Mouse (Mus musculus) left cerebral cortex, postnatal 4 days (tissue): ENCODE measurements around the gene Rreb1. TPM values are rescaled to one million over a fixed set of nuclear protein-coding genes. Genes with fewer than 3 reads are reported as not detected.

Source experiments
- DNase-seq: peaks from one replicate; pipeline ENCODE4 v3.0.0-alpha.2; 2022
- intact Hi-C: fragments of 180-260 bp; cut with DNase I; formaldehyde crosslinking; loops from one replicate; pipeline ENCODE4 v1.15.1; 2025
- total RNA-seq, 2 experiments: library from RNA; stranded (reverse); gene quantifications; 2 replicates each; pipeline ENCODE4 v1.2.3; 2021

Gene Rreb1
- total RNA-seq, 2 experiments from 2014 or later: 9.8 to 12.2 TPM

DNA sequence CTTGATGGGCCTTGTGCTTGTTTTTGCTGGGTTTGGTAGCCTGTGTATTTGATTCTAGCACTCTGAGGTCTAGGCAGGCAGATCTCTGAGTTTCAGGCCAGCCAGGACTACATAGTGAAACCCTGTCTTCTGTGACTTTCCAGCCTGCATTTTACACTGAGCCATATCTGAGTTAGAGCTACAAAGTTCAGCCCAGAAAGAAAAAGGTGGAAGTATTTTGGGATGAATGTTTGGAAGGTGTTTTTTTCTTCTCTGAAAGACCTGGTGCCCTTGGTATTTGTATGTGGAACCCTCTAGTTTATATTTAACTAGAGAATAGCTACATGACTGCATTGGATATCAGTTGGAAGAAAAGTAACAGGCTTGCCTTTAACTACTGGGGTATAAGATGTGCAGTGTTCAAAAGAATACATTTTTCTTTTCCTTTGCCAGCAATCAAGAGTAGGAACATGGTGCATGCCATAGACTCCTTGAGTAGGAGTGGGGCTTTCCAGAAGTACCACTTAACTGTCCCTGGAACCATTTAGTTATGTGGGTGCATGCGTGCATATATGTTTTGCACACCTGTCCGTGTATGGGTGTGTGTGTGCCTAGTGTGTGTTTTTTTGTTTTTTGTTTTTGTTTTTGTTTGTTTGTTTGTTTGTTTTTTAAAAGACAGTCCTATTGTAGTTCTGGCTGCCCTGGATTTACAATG lies 94.1 kb downstream of the Rreb1 start:
- intact Hi-C loops: no loop called here
- DNase-seq: no peak

- no peak for DNase-seq
- intact Hi-C loops: no loop called here
Observed at GRCm38 (mm10) chr13:37873125-37873891, 95.1 kb downstream of the Rreb1 start.

GRCm38 (mm10) chr13:37875919-37876318 lies 97.7 kb downstream of the Rreb1 start:
- intact Hi-C loops: no loop called here

GRCm38 (mm10) chr13:37876366-37876765 lies 98.2 kb downstream of the Rreb1 start:
- intact Hi-C loops: no loop called here
- no peak for DNase-seq

More at GRCm38 (mm10) chr13:37875919-37876318, 97.7 kb downstream of the Rreb1 start:
- DNase-seq: no peak

DNA sequence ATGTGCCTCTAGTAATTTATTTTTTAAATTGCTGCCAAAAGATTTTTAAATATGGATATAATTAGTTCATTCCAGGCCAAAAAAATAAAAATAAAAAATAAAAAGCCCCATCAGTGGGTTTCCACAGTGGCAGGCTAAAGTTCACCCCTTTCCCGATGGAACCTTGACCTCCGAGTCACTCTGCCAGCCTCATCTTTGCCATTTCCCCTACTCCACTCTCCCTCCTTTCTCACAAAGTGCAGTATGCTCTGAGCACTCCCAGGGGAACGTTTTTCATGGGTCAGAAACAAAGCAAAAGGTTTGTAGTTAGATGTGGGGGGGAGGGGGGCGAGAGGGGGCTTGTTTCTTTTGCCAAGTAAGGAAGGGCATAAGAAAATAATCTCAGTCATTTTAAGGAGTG lies 98.6 kb downstream of the Rreb1 start:
- intact Hi-C loops: no loop called here
- no peak for DNase-seq

DNA sequence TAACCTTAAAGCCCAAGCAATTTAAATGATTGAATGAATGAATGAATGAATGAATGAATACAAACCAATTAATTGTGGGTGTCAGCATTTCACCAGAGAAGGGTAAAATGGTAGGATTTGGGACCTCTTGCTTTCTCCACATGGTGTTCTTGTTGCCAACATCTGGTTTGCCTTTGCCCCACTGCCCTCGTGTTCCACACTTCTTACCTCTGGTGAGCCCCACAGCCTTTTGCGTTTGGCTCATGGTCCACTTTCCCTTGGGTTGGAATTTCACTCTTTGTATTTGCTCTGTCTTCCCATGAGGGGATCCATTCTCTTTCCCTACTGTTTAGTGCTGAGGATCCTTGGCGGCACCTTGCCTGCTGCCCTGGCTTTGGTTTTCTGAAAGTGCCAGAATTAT lies 99.0 kb downstream of the Rreb1 start:
- intact Hi-C loops: no loop called here
- no peak for DNase-seq

DNA sequence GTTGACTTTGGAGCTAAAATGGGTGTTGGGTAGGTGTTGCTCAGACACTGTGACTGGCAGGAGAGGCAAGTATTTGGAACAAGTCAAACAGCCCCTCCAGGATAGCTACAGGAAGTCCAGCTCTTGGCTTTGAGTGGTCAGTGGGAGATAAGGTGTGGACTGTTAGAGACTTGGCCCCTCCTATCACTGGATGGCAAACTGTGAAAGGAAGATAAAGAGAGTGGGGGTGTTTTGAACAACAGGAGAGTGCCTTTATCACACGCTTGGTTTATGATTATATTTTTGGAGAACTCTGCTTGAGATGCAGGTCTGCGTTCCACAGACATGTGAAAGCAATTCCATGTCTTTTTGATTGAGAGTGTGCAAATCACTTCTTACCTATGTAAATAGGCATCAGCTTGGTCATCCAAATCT lies 100.7 kb downstream of the Rreb1 start:
- DNase-seq: no peak
- intact Hi-C loops: no loop called here

GRCm38 (mm10) chr13:37879556-37879955 lies 101.4 kb downstream of the Rreb1 start:
- DNase-seq: no peak
- intact Hi-C loops: no loop called here

DNA sequence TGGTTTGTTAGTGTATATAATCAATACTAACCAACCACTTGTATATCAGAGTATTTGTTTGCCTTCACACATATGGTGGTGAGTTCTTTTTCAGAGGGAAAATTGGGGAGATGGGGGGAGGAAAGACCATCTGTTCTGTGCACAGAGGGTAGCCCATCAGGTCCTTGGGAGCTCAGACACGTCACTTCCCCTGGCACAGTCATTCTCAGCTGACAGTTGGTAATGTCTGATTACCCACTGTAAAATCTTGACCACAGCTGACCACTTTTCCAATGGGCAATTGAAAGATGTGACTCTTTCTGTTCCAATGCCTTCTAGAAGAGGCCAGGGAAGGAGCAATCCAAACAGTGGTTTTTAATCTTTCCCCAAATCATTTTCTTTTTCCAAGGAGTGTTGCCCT lies 101.8 kb downstream of the Rreb1 start:
- intact Hi-C loops: no loop called here
- no peak for DNase-seq

- no peak for DNase-seq
- intact Hi-C loops: no loop called here
Observed at GRCm38 (mm10) chr13:37880581-37881130, 102.5 kb downstream of the Rreb1 start.

DNA sequence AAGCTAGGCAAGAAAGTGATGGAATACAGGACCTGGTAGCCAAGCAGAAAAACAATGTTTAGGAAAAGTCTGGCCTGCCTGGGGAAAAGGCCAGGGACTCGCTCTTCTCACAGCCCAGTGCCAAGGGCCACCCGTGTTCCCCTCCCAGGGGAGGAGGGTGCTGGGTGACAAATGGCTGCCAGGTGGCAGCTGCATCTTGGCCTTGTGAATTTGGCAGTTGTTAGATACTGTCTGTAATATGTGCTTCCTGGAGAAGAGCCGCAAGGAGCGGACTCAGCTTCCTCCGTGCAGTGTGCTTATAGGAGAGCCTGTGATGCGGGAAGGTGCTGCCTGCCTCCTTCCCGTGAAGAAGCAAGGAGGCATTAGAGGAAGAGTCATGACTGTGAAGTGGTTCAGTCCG lies 104.3 kb downstream of the Rreb1 start:
- intact Hi-C loops: no loop called here
- peak; percentile 12 for DNase-seq

DNA sequence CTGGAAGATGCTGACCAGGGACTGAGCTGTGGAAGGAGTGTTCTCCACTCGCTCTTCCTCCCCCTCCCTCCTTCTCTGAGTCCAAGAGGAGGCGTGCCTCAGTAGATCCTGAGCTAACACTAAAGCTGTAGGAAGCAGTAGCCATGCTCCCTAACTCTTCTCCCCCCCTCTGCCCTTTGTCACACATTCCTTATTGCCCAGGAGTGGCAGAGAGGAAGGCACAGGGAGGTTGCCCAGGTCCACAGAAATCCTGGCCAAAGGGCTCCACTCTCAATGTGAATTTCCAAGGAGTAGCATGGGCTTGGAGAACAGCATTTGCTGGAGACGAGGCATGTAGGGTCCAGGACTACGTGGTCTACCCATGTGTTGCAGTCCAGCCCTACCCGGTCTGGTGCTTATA lies 104.8 kb downstream of the Rreb1 start:
- intact Hi-C loops: no loop called here
- DNase-seq: no peak

DNA sequence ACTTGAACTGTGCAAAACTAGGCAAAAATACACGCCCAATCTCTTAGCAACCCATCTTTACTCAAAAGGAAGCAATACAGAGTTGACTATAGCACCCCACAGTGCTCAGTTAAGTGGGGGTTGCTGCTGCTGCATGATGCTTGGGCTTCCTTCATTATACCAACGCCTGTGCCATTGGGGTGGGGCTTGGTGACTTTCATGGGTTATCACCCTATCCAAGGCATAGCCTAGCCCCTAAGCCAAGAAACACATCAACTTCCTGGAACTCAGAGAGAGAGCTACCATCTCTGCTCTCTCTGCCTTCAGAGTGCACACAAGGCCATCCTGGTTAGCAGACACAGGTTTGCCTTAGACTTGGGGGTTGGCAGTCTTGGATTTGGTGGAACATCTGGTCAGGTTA lies 107.2 kb downstream of the Rreb1 start:
- intact Hi-C loops: no loop called here

DNA sequence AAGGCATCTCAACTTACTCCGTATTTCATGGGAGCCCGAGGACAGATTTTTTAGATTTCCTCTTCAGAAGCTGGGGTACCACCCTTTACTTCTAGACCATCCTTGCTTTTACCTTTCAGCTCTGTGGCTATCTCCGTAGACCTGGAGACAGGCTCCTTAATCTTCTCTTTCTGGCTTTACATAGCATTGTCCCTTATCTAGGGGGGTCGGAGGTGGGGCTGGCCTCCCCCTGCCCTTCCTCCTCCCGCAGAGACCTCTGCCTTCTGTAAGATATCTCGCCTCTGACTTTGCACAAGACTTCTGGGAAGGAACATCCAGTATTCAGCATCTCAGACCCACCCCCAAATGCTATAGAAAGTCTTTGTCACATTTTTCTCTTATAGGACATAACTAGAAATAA lies 107.8 kb downstream of the Rreb1 start:
- intact Hi-C loops: no loop called here
- no peak for DNase-seq

More for the DNA sequence above, 107.2 kb downstream of the Rreb1 start:
- DNase-seq: no peak

- intact Hi-C loops: no loop called here
- DNase-seq: no peak
Observed at GRCm38 (mm10) chr13:37894756-37895155, 116.6 kb downstream of the Rreb1 start.

- intact Hi-C loops: no loop called here
- no peak for DNase-seq
Observed at GRCm38 (mm10) chr13:37895564-37896254, 117.5 kb downstream of the Rreb1 start.

- intact Hi-C loops: no loop called here
- no peak for DNase-seq
Observed at GRCm38 (mm10) chr13:37896423-37896822, 118.2 kb downstream of the Rreb1 start.

- intact Hi-C loops: no loop called here
- no peak for DNase-seq
Observed at GRCm38 (mm10) chr13:37898772-37899171, 120.6 kb downstream of the Rreb1 start.

- no peak for DNase-seq
- intact Hi-C loops: no loop called here
Observed at GRCm38 (mm10) chr13:37903036-37903435, 124.8 kb downstream of the Rreb1 start.

- DNase-seq: no peak
- intact Hi-C loops: no loop called here
Observed at GRCm38 (mm10) chr13:37903476-37903875, 125.3 kb downstream of the Rreb1 start.

DNA sequence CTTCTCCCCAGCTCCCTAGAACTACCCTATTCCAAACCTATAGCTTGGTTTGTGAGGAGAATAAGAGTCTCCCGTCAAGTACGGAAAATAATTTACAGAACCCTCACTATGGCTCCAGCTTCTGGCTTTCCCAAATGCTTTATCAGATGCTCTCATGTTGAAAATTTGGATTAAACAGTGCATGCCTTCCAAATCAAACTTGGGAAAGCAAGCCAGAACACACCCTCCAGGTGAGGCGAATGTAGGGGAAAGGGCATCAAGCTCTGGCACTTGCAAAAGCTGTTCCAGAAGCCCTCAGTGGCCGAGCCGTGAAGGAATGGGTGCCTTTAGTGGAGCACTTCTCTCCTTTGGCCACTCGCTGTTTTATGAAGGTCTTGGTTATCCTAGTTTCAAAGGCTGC lies 126.2 kb downstream of the Rreb1 start:
- DNase-seq: no peak
- intact Hi-C loops: no loop called here
